ENCODE assay signal across 28 mouse cellular contexts in the genomic region with DNA sequence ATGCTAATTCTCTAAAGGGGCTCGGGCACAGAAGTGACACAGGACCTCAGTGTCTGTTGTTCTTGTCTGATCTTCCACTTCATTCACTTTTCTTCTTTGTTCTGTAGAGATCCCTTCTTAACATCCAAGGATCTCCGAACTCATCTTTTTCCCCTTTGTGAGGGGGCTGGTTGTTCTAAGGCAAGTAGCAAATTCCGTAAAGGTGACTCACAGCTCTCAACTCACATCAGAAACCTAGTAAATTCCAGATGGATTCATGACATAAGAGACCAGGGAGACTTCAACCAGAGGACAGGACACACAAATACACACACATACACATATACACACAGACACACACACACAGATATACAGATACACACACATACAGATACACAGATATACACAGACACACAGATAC. TPM values are rescaled to one million over a fixed set of nuclear protein-coding genes. Genes with fewer than 3 reads are reported as not detected.
DNase-seq lines count a peak whose midpoint lies in the region; ATAC-seq and TF ChIP-seq lines count a peak whose summit lies in the region.
"Had no signal": no experiment of that assay in that cellular context is flagged by ENCODE, and none has a peak within 500 bp of the region (broad histone marks: within the 10 kb centered on the region; RNA-seq: fewer than 3 reads in every experiment).

No protein-coding gene starts in this region.

- intact Hi-C loops in gastrocnemius, adult 2 months (cut with DNase I): no loop called here

- TF ChIP-seq POLR2A in ES-Bruce4 (IDR thresholded peaks at IDR 0.05; ENCODE audit: insufficient read depth, low read length): no peak

- no peak overlapping the region for H3K4me2 ChIP-seq in stomach, postnatal 0 days (replicated peaks; ENCODE audit: low read depth)
- H3K4me2 ChIP-seq: embryonic facial prominence, embryonic 13.5 days; forebrain, embryonic 12.5 days; heart, embryonic 13.5 days; hindbrain, embryonic 12.5 days had no signal

- H3K4me1 ChIP-seq in ES-Bruce4 (ENCODE audit: control insufficient read depth, insufficient read depth, low read length): peaks cover 15% of the 10 kb centered on the region
- H3K4me1 ChIP-seq in stomach, postnatal 0 days (replicated peaks; ENCODE audit: control insufficient read depth, insufficient read depth): peaks cover 4% of the 10 kb centered on the region; the same call in 1 of the 2 replicates
- H3K4me1 ChIP-seq: forebrain, embryonic 12.5 days had no signal

- no peak for DNase-seq in gastrocnemius, adult 2 months
- DNase-seq in gastrocnemius, postnatal 10 days: no peak
- peak; percentile 68 for DNase-seq in R1 (ENCODE audit: low read depth, low spot score)
- DNase-seq in stomach, postnatal 0 days (ENCODE audit: low spot score): no peak
- DNase-seq in layer of hippocampus, adult 8-10 months (ENCODE audit: low spot score in 2 of 2): no peak
- DNase-seq in kidney, adult 18-20 months: no peak
- DNase-seq: adrenal gland, adult 8-10 months; adrenal gland, postnatal 36 days; cerebellum, adult 11-12 months; cerebellum, adult 9-10 months; cerebellum, postnatal 25 days; gastrocnemius, postnatal 25 days; heart, postnatal 4 days had no signal

- TF ChIP-seq EP300 in ES-Bruce4 (IDR thresholded peaks at IDR 0.05; ENCODE audit: insufficient read depth, low read depth, low read length): no peak
- no peak for TF ChIP-seq EP300 in stomach, postnatal 0 days (optimal IDR thresholded peaks at IDR 0.05)

- no peaks in the 10 kb centered on the region for H3K9me3 ChIP-seq in ES-Bruce4 (replicated peaks; ENCODE audit: control insufficient read depth, insufficient read depth, low read length, poor library complexity, severe bottlenecking)
- H3K9me3 ChIP-seq in stomach, postnatal 0 days (ENCODE audit: control insufficient read depth, low read length): no peaks in the 10 kb centered on the region
- H3K9me3 ChIP-seq: embryonic facial prominence, embryonic 13.5 days; forebrain, embryonic 12.5 days; G1E; heart, embryonic 13.5 days; hindbrain, embryonic 12.5 days had no signal

- no peak for ATAC-seq in stomach, postnatal 0 days (ENCODE audit: low FRiP score, low TSS enrichment)
- ATAC-seq: forebrain, embryonic 16.5 days; hindbrain, postnatal 0 days; Patski had no signal

- 73% methylated on average over 3 of the region's 3 CpGs for WGBS in stomach, postnatal 0 days

- no peak overlapping the region for H3K9ac ChIP-seq in ES-Bruce4 (ENCODE audit: low read depth, poor library complexity, severe bottlenecking)
- H3K9ac ChIP-seq in stomach, postnatal 0 days (ENCODE audit: low read length): no peak overlapping the region
- H3K9ac ChIP-seq: embryonic facial prominence, embryonic 13.5 days; forebrain, embryonic 12.5 days; heart, embryonic 13.5 days; hindbrain, embryonic 12.5 days had no signal

- no peak overlapping the region; the same call in 1 of the 2 replicates for H3K4me3 ChIP-seq in gastrocnemius, adult 2 months
- no peak overlapping the region for H3K4me3 ChIP-seq in ES-Bruce4 (ENCODE audit: low read depth, low read length)
- H3K4me3 ChIP-seq in stomach, postnatal 0 days (ENCODE audit: low read depth, low read length): no peak overlapping the region
- H3K4me3 ChIP-seq: embryonic facial prominence, embryonic 13.5 days; forebrain, embryonic 12.5 days; heart, embryonic 13.5 days; hindbrain, embryonic 12.5 days had no signal

- H3K27ac ChIP-seq in gastrocnemius, adult 2 months: peak overlapping the region; percentile 75; the same call in 1 of the 2 replicates
- peak overlapping the region; percentile 16; the same call in 1 of the 2 replicates for H3K27ac ChIP-seq in ES-Bruce4 (ENCODE audit: insufficient read depth, low read length)
- H3K27ac ChIP-seq in stomach, postnatal 0 days (replicated peaks): peak overlapping the region; percentile 46; the same call in 1 of the 2 replicates
- H3K27ac ChIP-seq: embryonic facial prominence, embryonic 13.5 days; forebrain, embryonic 12.5 days; heart, embryonic 13.5 days; hindbrain, embryonic 12.5 days; hindbrain, postnatal 0 days had no signal

- no peaks in the 10 kb centered on the region for H3K36me3 ChIP-seq in ES-Bruce4 (ENCODE audit: control insufficient read depth, insufficient read depth, low read length, poor library complexity, severe bottlenecking)
- H3K36me3 ChIP-seq in stomach, postnatal 0 days (ENCODE audit: control insufficient read depth, insufficient read depth, low read length): no peaks in the 10 kb centered on the region
- H3K36me3 ChIP-seq: embryonic facial prominence, embryonic 13.5 days; forebrain, embryonic 12.5 days; G1E; heart, embryonic 13.5 days; hindbrain, embryonic 12.5 days had no signal

- no peak for TF ChIP-seq CTCF in gastrocnemius, adult 2 months (IDR thresholded peaks at IDR 0.05)
- TF ChIP-seq CTCF in ES-Bruce4 (IDR thresholded peaks at IDR 0.05; ENCODE audit: low read depth, low read length): no peak
- no peak for TF ChIP-seq CTCF in stomach, postnatal 0 days (IDR thresholded peaks at IDR 0.05; ENCODE audit: low read depth)

- H3K27me3 ChIP-seq in ES-Bruce4 (ENCODE audit: control insufficient read depth, insufficient read depth, low read length, poor library complexity, severe bottlenecking): no peaks in the 10 kb centered on the region
- H3K27me3 ChIP-seq in stomach, postnatal 0 days (ENCODE audit: control insufficient read depth, insufficient read depth, low read length): no peaks in the 10 kb centered on the region
- H3K27me3 ChIP-seq: embryonic facial prominence, embryonic 13.5 days; heart, embryonic 13.5 days; Patski had no signal

RNA-seq across cellular contexts. Expression of a gene that starts 6.3 kb away (rescaled TPM):
- total RNA-seq in gastrocnemius, adult 2 months (2021): 1 to 10 TPM; 2.8 to 7.3 TPM
- 1 to 10 TPM; 9.3 to 9.4 TPM for total RNA-seq in gastrocnemius, postnatal 10 days (2021)
- polyA plus RNA-seq in ES-Bruce4 (2011; ENCODE audit: insufficient read depth, insufficient read length, low read depth, missing spikeins): 19.7 and 21.0 TPM in 2 replicates
- 109 and 120 TPM in 2 replicates for polyA plus RNA-seq in stomach, postnatal 0 days (2015; fragmentation: Nextera tagmentation; extraction: Ambion mirVana)
- total RNA-seq in layer of hippocampus, adult 8-10 months (2022): 1 to 10 TPM; 1.1 to 4.9 (median 3.7) TPM

RNA-seq across cellular contexts. Expression of a gene that starts 17.7 kb away (rescaled TPM):
- total RNA-seq in gastrocnemius, adult 2 months (2021): 1 to 10 TPM; 1.0 to 2.3 TPM
- total RNA-seq in gastrocnemius, postnatal 10 days (2021): 1 to 10 TPM; 2.9 to 3.4 TPM
- 4.9 and 5.3 TPM in 2 replicates for polyA plus RNA-seq in ES-Bruce4 (2011; ENCODE audit: insufficient read depth, insufficient read length, low read depth, missing spikeins)
- polyA plus RNA-seq in stomach, postnatal 0 days (2015; fragmentation: Nextera tagmentation; extraction: Ambion mirVana): 10.9 and 13.4 TPM in 2 replicates
- 10 to 100 TPM; 66.1 to 70.8 (median 68.5) TPM for total RNA-seq in layer of hippocampus, adult 8-10 months (2022)
- polyA plus RNA-seq: G1E had no signal

RNA-seq across cellular contexts. Expression of a gene that starts 24.1 kb away (rescaled TPM):
- total RNA-seq in gastrocnemius, adult 2 months (2021): not detected
- total RNA-seq in gastrocnemius, postnatal 10 days (2021): under 1 TPM in 1 of 2 experiments, not detected in 1; 0.40 TPM
- polyA plus RNA-seq in ES-Bruce4 (2011; ENCODE audit: insufficient read depth, insufficient read length, low read depth, missing spikeins): not detected in 2 replicates
- 0.18 TPM in 1 of 2 replicates, not detected in the other for polyA plus RNA-seq in stomach, postnatal 0 days (2015; fragmentation: Nextera tagmentation; extraction: Ambion mirVana)
- total RNA-seq in layer of hippocampus, adult 8-10 months (2022): not detected
- total RNA-seq: adrenal gland, adult 8-10 months; adrenal gland, postnatal 36 days; G1E; gastrocnemius, postnatal 25 days; granulocyte monocyte progenitor cell, adult 5-6 weeks; heart, postnatal 4 days; hindbrain, postnatal 0 days had no signal
- polyA plus RNA-seq: C2C12; cortical plate, adult 2 months; embryonic facial prominence, embryonic 13.5 days; forebrain, embryonic 12.5 days; forebrain, embryonic 16.5 days; frontal cortex, adult 2 months; G1E; heart, embryonic 13.5 days; heart, postnatal 0 days; hindbrain, embryonic 12.5 days; hindbrain, postnatal 0 days; intestine, embryonic 14.5 days; Patski had no signal

RNA-seq across cellular contexts. Expression of a gene that starts 30.7 kb away (rescaled TPM):
- total RNA-seq in gastrocnemius, adult 2 months (2021): 10 to 100 TPM; 34.4 to 53.7 TPM
- total RNA-seq in gastrocnemius, postnatal 10 days (2021): 100 to 1,000 TPM; 104 to 147 TPM
- polyA plus RNA-seq in ES-Bruce4 (2011; ENCODE audit: insufficient read depth, insufficient read length, low read depth, missing spikeins): 37.7 and 41.1 TPM in 2 replicates
- 49.7 and 54.3 TPM in 2 replicates for polyA plus RNA-seq in stomach, postnatal 0 days (2015; fragmentation: Nextera tagmentation; extraction: Ambion mirVana)
- 10 to 100 TPM; 62.4 to 90.7 (median 72.7) TPM for total RNA-seq in layer of hippocampus, adult 8-10 months (2022)

Comparison
In these comparisons a context has a peak if more than half of its experiments do, and no peak if none do; other contexts are left out.
1. H3K27ac ChIP-seq: peak in every context shown above with its lines; median percentile 75 in gastrocnemius, adult 2 months; 46 in stomach, postnatal 0 days; 16 in ES-Bruce4.
2. RNA of a gene that starts 17.7 kb away (total RNA-seq): 66.1 to 70.8 TPM in layer of hippocampus, adult 8-10 months; 2.9 to 3.4 TPM in gastrocnemius, postnatal 10 days and 1.0 to 2.3 TPM in gastrocnemius, adult 2 months; every median in the first group is over 10 times any median in the second.